Mouse (Mus musculus): ENCODE data around the gene Olfr103. TPM values are rescaled to one million over a fixed set of nuclear protein-coding genes. Genes with fewer than 3 reads are reported as not detected.

Gene Olfr103
- not detected in 2 replicates for polyA plus RNA-seq (2015; fragmentation: Nextera tagmentation; extraction: Ambion mirVana)

GRCm38 (mm10) chr17:37339598-37339997 lies at the start of gene Olfr103:
Gene Olfr103, minus strand, starts transcription at chr17:37339698.
- no peaks in the 10 kb centered on the region for H3K9me3 ChIP-seq
- no peaks in the 10 kb centered on the region for H3K4me1 ChIP-seq (replicated peaks)
- no peak within 1 kb of the TSS for H3K4me2 ChIP-seq
- WGBS = 95% methylated on average over 2 of the region's 2 CpGs
- ATAC-seq (ENCODE audit: low FRiP score, low read depth) = no peak
- no peak within 1 kb of the TSS for H3K27ac ChIP-seq (replicated peaks)
- no peaks in the 10 kb centered on the region for H3K27me3 ChIP-seq
- H3K36me3 ChIP-seq = no peaks in the 10 kb centered on the region
- H3K4me3 ChIP-seq = no peak within 1 kb of the TSS
- H3K9ac ChIP-seq = no peak within 1 kb of the TSS

GRCm38 (mm10) chr17:37378733-37379132 lies 39.2 kb upstream of the Olfr103 start, which contains the start of gene Olfr105-ps:
Gene Olfr105-ps, plus strand, starts transcription at chr17:37379033.
- no peak within 1 kb of the TSS for H3K9ac ChIP-seq
- H3K36me3 ChIP-seq = no peaks in the 10 kb centered on the region
- H3K4me2 ChIP-seq = no peak within 1 kb of the TSS
- H3K27me3 ChIP-seq = no peaks in the 10 kb centered on the region
- H3K4me1 ChIP-seq (replicated peaks) = no peaks in the 10 kb centered on the region
- H3K9me3 ChIP-seq = no peaks in the 10 kb centered on the region
- H3K4me3 ChIP-seq = no peak within 1 kb of the TSS
- no peak for ATAC-seq (ENCODE audit: low FRiP score, low read depth)
- no peak within 1 kb of the TSS for H3K27ac ChIP-seq (replicated peaks)

- Histone ChIP-seq H3K4me1 (replicated peaks) (no peaks in the 10 kb centered on the region), H3K36me3 (no peaks in the 10 kb centered on the region), H3K4me3 (no peak within 1 kb of the TSS), H3K4me2 (no peak within 1 kb of the TSS), H3K27me3 (no peaks in the 10 kb centered on the region), H3K27ac (replicated peaks) (no peak within 1 kb of the TSS), H3K9ac (no peak within 1 kb of the TSS), H3K9me3 (no peaks in the 10 kb centered on the region)
- no peak for ATAC-seq (ENCODE audit: low FRiP score, low read depth)
Observed at GRCm38 (mm10) chr17:37359282-37359681, 19.8 kb upstream of the Olfr103 start, which contains the start of gene Olfr104-ps. Gene Olfr104-ps, plus strand, starts transcription at chr17:37359582.

GRCm38 (mm10) chr17:37316954-37317353 lies 22.5 kb downstream of the Olfr103 start, which contains the start of gene Olfr102:
Gene Olfr102, minus strand, starts transcription at chr17:37317054.
- no peak within 1 kb of the TSS for H3K4me3 ChIP-seq
- H3K27me3 ChIP-seq = no peaks in the 10 kb centered on the region
- H3K4me1 ChIP-seq (replicated peaks) = no peaks in the 10 kb centered on the region
- H3K4me2 ChIP-seq = no peak within 1 kb of the TSS
- no peak for ATAC-seq (ENCODE audit: low FRiP score, low read depth)
- H3K36me3 ChIP-seq = no peaks in the 10 kb centered on the region
- no peak within 1 kb of the TSS for H3K9ac ChIP-seq
- no peak within 1 kb of the TSS for H3K27ac ChIP-seq (replicated peaks)
- no peaks in the 10 kb centered on the region for H3K9me3 ChIP-seq

GRCm38 (mm10) chr17:37310146-37310699 lies 29.3 kb downstream of the Olfr103 start:
- Histone ChIP-seq H3K4me1 (replicated peaks) (no peaks in the 10 kb centered on the region), H3K27ac (replicated peaks) (no peak overlapping the region), H3K9ac (no peak overlapping the region), H3K9me3 (no peaks in the 10 kb centered on the region), H3K4me2 (no peak overlapping the region), H3K27me3 (no peaks in the 10 kb centered on the region), H3K36me3 (no peaks in the 10 kb centered on the region), H3K4me3 (no peak overlapping the region)
- no peak for ATAC-seq (ENCODE audit: low FRiP score, low read depth)
- 51% methylated on average over 2 of the region's 2 CpGs for WGBS

- Histone ChIP-seq H3K4me1 (replicated peaks) (no peaks in the 10 kb centered on the region), H3K4me2 (no peak overlapping the region), H3K36me3 (no peaks in the 10 kb centered on the region), H3K27me3 (no peaks in the 10 kb centered on the region), H3K9ac (no peak overlapping the region), H3K9me3 (no peaks in the 10 kb centered on the region), H3K27ac (replicated peaks) (no peak overlapping the region), H3K4me3 (no peak overlapping the region)
- 44% methylated on average over 4 of the region's 4 CpGs for WGBS
- ATAC-seq (ENCODE audit: low FRiP score, low read depth) = no peak
Observed at GRCm38 (mm10) chr17:37308483-37308882, 31.0 kb downstream of the Olfr103 start.

GRCm38 (mm10) chr17:37304213-37304612 lies 35.3 kb downstream of the Olfr103 start, which contains the start of gene Olfr101:
Gene Olfr101, minus strand, starts transcription at chr17:37304313.
- Histone ChIP-seq H3K4me3 (no peak within 1 kb of the TSS), H3K36me3 (no peaks in the 10 kb centered on the region), H3K4me1 (replicated peaks) (no peaks in the 10 kb centered on the region), H3K27me3 (no peaks in the 10 kb centered on the region), H3K4me2 (no peak within 1 kb of the TSS), H3K27ac (replicated peaks) (no peak within 1 kb of the TSS), H3K9ac (no peak within 1 kb of the TSS), H3K9me3 (no peaks in the 10 kb centered on the region)
- ATAC-seq (ENCODE audit: low FRiP score, low read depth) = no peak
- WGBS = 81% methylated on average over 4 of the region's 4 CpGs

Other genes with a start within 250 kb of the Olfr103 start
- not detected in 2 replicates for gene Olfr91, start 241.4 kb downstream of the Olfr103 start, polyA plus RNA-seq (2015; fragmentation: Nextera tagmentation; extraction: Ambion mirVana)
- gene Olfr92, start 219.6 kb downstream of the Olfr103 start, polyA plus RNA-seq (2015; fragmentation: Nextera tagmentation; extraction: Ambion mirVana) = not detected in 2 replicates
- gene Olfr93, start 178.2 kb downstream of the Olfr103 start, polyA plus RNA-seq (2015; fragmentation: Nextera tagmentation; extraction: Ambion mirVana) = not detected in 2 replicates
- gene Ubd, start 145.8 kb downstream of the Olfr103 start, polyA plus RNA-seq (2015; fragmentation: Nextera tagmentation; extraction: Ambion mirVana) = 0.17 TPM in 1 of 2 replicates, not detected in the other
- not detected in 2 replicates for gene Olfr94, start 138.7 kb downstream of the Olfr103 start, polyA plus RNA-seq (2015; fragmentation: Nextera tagmentation; extraction: Ambion mirVana)
- gene Olfr95, start 126.6 kb downstream of the Olfr103 start, polyA plus RNA-seq (2015; fragmentation: Nextera tagmentation; extraction: Ambion mirVana) = 0.05 TPM in 1 of 2 replicates, not detected in the other
- gene Olfr96, start 119.6 kb downstream of the Olfr103 start, polyA plus RNA-seq (2015; fragmentation: Nextera tagmentation; extraction: Ambion mirVana) = not detected in 2 replicates
- not detected in 2 replicates for gene Olfr97, start 102.4 kb downstream of the Olfr103 start, polyA plus RNA-seq (2015; fragmentation: Nextera tagmentation; extraction: Ambion mirVana)
- not detected in 2 replicates for gene Olfr98, start 75.9 kb downstream of the Olfr103 start, polyA plus RNA-seq (2015; fragmentation: Nextera tagmentation; extraction: Ambion mirVana)
- gene H2-M3, start 69.5 kb downstream of the Olfr103 start, polyA plus RNA-seq (2015; fragmentation: Nextera tagmentation; extraction: Ambion mirVana) = 0.87 and 1.5 TPM in 2 replicates
- not detected in 2 replicates for gene Olfr99, start 56.2 kb downstream of the Olfr103 start, polyA plus RNA-seq (2015; fragmentation: Nextera tagmentation; extraction: Ambion mirVana)
- gene Olfr101, start 35.4 kb downstream of the Olfr103 start, polyA plus RNA-seq (2015; fragmentation: Nextera tagmentation; extraction: Ambion mirVana) = not detected in 2 replicates
- not detected in 2 replicates for gene Olfr102, start 22.6 kb downstream of the Olfr103 start, polyA plus RNA-seq (2015; fragmentation: Nextera tagmentation; extraction: Ambion mirVana)
- gene Olfr104-ps, start 19.9 kb upstream of the Olfr103 start, polyA plus RNA-seq (2015; fragmentation: Nextera tagmentation; extraction: Ambion mirVana) = not detected in 2 replicates
- gene Olfr105-ps, start 39.3 kb upstream of the Olfr103 start, polyA plus RNA-seq (2015; fragmentation: Nextera tagmentation; extraction: Ambion mirVana) = not detected in 2 replicates
- gene Olfr106-ps, start 50.7 kb upstream of the Olfr103 start, polyA plus RNA-seq (2015; fragmentation: Nextera tagmentation; extraction: Ambion mirVana) = not detected in 2 replicates
- not detected in 2 replicates for gene Olfr107, start 59.5 kb upstream of the Olfr103 start, polyA plus RNA-seq (2015; fragmentation: Nextera tagmentation; extraction: Ambion mirVana)
- not detected in 2 replicates for gene Olfr108, start 105.8 kb upstream of the Olfr103 start, polyA plus RNA-seq (2015; fragmentation: Nextera tagmentation; extraction: Ambion mirVana)
- not detected in 2 replicates for gene Olfr109, start 119.2 kb upstream of the Olfr103 start, polyA plus RNA-seq (2015; fragmentation: Nextera tagmentation; extraction: Ambion mirVana)
- not detected in 2 replicates for gene H2-M2, start 143.9 kb upstream of the Olfr103 start, polyA plus RNA-seq (2015; fragmentation: Nextera tagmentation; extraction: Ambion mirVana)
- gene Olfr110, start 152.8 kb upstream of the Olfr103 start, polyA plus RNA-seq (2015; fragmentation: Nextera tagmentation; extraction: Ambion mirVana) = not detected in 2 replicates
- not detected in 2 replicates for gene Olfr111, start 168.3 kb upstream of the Olfr103 start, polyA plus RNA-seq (2015; fragmentation: Nextera tagmentation; extraction: Ambion mirVana)
- not detected in 2 replicates for gene Olfr112, start 229.8 kb upstream of the Olfr103 start, polyA plus RNA-seq (2015; fragmentation: Nextera tagmentation; extraction: Ambion mirVana)
- not detected in 2 replicates for gene Olfr113, start 238.0 kb upstream of the Olfr103 start, polyA plus RNA-seq (2015; fragmentation: Nextera tagmentation; extraction: Ambion mirVana)

Data from hindbrain, embryonic 15.5 days (tissue).